In the genomic region with DNA sequence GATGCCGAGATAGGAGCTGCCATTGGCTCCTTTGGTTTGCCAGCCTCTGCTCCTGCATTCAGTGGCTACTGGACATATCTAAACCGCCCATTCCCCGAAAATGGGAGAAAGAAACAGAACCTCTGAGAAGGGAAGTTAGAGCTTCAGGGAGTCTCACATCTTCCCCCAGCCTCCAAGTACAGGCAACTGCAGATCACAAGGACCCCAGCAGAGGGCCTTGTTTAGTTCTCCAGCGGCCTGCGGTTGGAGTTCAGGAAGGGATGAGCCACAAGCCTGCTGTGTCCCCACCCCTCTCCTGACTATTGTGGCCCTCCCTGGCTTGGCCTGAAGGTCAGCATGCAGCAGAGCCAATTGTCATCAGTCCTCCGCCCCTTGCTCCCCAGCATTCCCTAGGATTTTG, we compare ENCODE assay signal across 8 mouse cellular contexts. TPM values are rescaled to one million over a fixed set of nuclear protein-coding genes. Genes with fewer than 3 reads are reported as not detected.
DNase-seq lines count a peak whose midpoint lies in the region; ATAC-seq and TF ChIP-seq lines count a peak whose summit lies in the region.

No protein-coding gene starts in this region.

- H3K4me1 ChIP-seq in forebrain, embryonic 10.5 days: peaks cover 39% of the 10 kb centered on the region
- peaks cover 12 to 15% of the 10 kb centered on the region in 2 experiments for H3K4me1 ChIP-seq in heart, embryonic 14.5 days (ENCODE audit: control insufficient read depth in 2 of 2, insufficient read depth in 2 of 2, low read length in 2 of 2)
- H3K4me1 ChIP-seq in kidney, postnatal 0 days (replicated peaks; ENCODE audit: insufficient read depth, low read length): peaks cover 5% of the 10 kb centered on the region; the same call in 1 of the 2 replicates
- peaks cover 33% of the 10 kb centered on the region for H3K4me1 ChIP-seq in midbrain, embryonic 16.5 days (ENCODE audit: control insufficient read depth, insufficient read depth, low read length)
- peaks cover 5% of the 10 kb centered on the region; the same call in 1 of the 2 replicates for H3K4me1 ChIP-seq in stomach, embryonic 15.5 days

- TF ChIP-seq CTCF in brain, embryonic 14.5 days (IDR thresholded peaks at IDR 0.05; ENCODE audit: borderline replicate concordance, extremely low read depth, insufficient read depth, insufficient read length): peak; percentile 80
- peak; percentile 71 for TF ChIP-seq CTCF in kidney, postnatal 0 days (IDR thresholded peaks at IDR 0.05; ENCODE audit: low read depth)

- no peak for TF ChIP-seq POLR2A in brain, embryonic 14.5 days (IDR thresholded peaks at IDR 0.05; ENCODE audit: borderline replicate concordance, extremely low read depth, insufficient read depth, insufficient read length, poor library complexity, severe bottlenecking)

- peaks cover 50% of the 10 kb centered on the region for H3K27me3 ChIP-seq in forebrain, embryonic 10.5 days (ENCODE audit: poor library complexity, severe bottlenecking)
- H3K27me3 ChIP-seq in heart, embryonic 14.5 days (ENCODE audit: control insufficient read depth, insufficient read depth, low read length): no peaks in the 10 kb centered on the region; the same call in 1 of the 2 replicates
- no peaks in the 10 kb centered on the region for H3K27me3 ChIP-seq in kidney, postnatal 0 days (ENCODE audit: insufficient read depth, low read length)
- H3K27me3 ChIP-seq in midbrain, embryonic 16.5 days (ENCODE audit: control insufficient read depth, insufficient read depth, low read depth, low read length): 0 out of 2 replicates have a peak, but pooled peaks cover 3% of the 10 kb centered on the region
- 0 out of 2 replicates have a peak, but pooled peaks cover 4% of the 10 kb centered on the region for H3K27me3 ChIP-seq in stomach, embryonic 15.5 days (replicated peaks)

- DNase-seq in brain, embryonic 14.5 days (ENCODE audit: low read depth): peak; percentile 81
- peak; percentile 69 for DNase-seq in forebrain, embryonic 10.5 days (ENCODE audit: extremely low spot score, low spot score)
- DNase-seq in kidney, postnatal 0 days (ENCODE audit: low spot score): peak; percentile 85
- DNase-seq in liver: peak; percentile 44

- H3K4me3 ChIP-seq in forebrain, embryonic 10.5 days: peak overlapping the region; percentile 81
- H3K4me3 ChIP-seq in heart, embryonic 14.5 days (ENCODE audit: control insufficient read depth in 1 of 2, insufficient read depth in 1 of 2, low read depth in 1 of 2, low read length in 2 of 2): peak overlapping the region; percentile 63 to 79
- peak overlapping the region; percentile 79 for H3K4me3 ChIP-seq in kidney, postnatal 0 days (replicated peaks; ENCODE audit: low read depth, low read length)
- H3K4me3 ChIP-seq in midbrain, embryonic 16.5 days (ENCODE audit: low read depth, low read length): peak overlapping the region; percentile 91
- H3K4me3 ChIP-seq in stomach, embryonic 15.5 days (replicated peaks): peak overlapping the region; percentile 75

- H3K27ac ChIP-seq in forebrain, embryonic 10.5 days: 0 out of 2 replicates have a peak overlapping the region, but pooled peaks have one; percentile 89
- H3K27ac ChIP-seq in heart, embryonic 14.5 days (replicated peaks in 1 of 2; ENCODE audit: control insufficient read depth in 1 of 2, insufficient read depth in 1 of 2, low read depth in 2 of 2, low read length in 2 of 2): 0 out of 4 replicates have a peak overlapping the region, but pooled peaks of 1 of the 2 experiments have one; percentile 56
- H3K27ac ChIP-seq in kidney, postnatal 0 days: 0 out of 2 replicates have a peak overlapping the region, but pooled peaks have one; percentile 78
- peak overlapping the region; percentile 93 for H3K27ac ChIP-seq in midbrain, embryonic 16.5 days (ENCODE audit: low read length)
- no peak overlapping the region for H3K27ac ChIP-seq in stomach, embryonic 15.5 days

- no peaks in the 10 kb centered on the region for H3K9me3 ChIP-seq in forebrain, embryonic 10.5 days
- no peaks in the 10 kb centered on the region for H3K9me3 ChIP-seq in heart, embryonic 14.5 days (ENCODE audit: control insufficient read depth, low read length)
- no peaks in the 10 kb centered on the region for H3K9me3 ChIP-seq in kidney, postnatal 0 days (replicated peaks; ENCODE audit: low read length)
- no peaks in the 10 kb centered on the region for H3K9me3 ChIP-seq in midbrain, embryonic 16.5 days (replicated peaks; ENCODE audit: control insufficient read depth, low read length, poor library complexity, severe bottlenecking)
- no peaks in the 10 kb centered on the region for H3K9me3 ChIP-seq in stomach, embryonic 15.5 days

- no peaks in the 10 kb centered on the region for H3K36me3 ChIP-seq in forebrain, embryonic 10.5 days (replicated peaks)
- H3K36me3 ChIP-seq in heart, embryonic 14.5 days (ENCODE audit: control insufficient read depth, insufficient read depth, low read length): no peaks in the 10 kb centered on the region
- no peaks in the 10 kb centered on the region for H3K36me3 ChIP-seq in kidney, postnatal 0 days (ENCODE audit: insufficient read depth, low read length)
- no peaks in the 10 kb centered on the region for H3K36me3 ChIP-seq in midbrain, embryonic 16.5 days (ENCODE audit: control insufficient read depth, insufficient read depth, low read length)
- no peaks in the 10 kb centered on the region for H3K36me3 ChIP-seq in stomach, embryonic 15.5 days

- peak; percentile 13 for ATAC-seq in CD4-positive, CD25-positive, alpha-beta regulatory T cell, adult 4 months
- ATAC-seq in heart, embryonic 14.5 days (ENCODE audit: insufficient number of reproducible peaks, insufficient read depth, low FRiP score, low read depth): no peak
- no peak for ATAC-seq in kidney, postnatal 0 days (replicated peaks; ENCODE audit: low FRiP score, low read depth)
- ATAC-seq in midbrain, embryonic 16.5 days: peak; percentile 21
- no peak for ATAC-seq in stomach, embryonic 15.5 days (ENCODE audit: insufficient read depth, low FRiP score, low read depth)

- H3K4me2 ChIP-seq in heart, embryonic 14.5 days (ENCODE audit: low read length): peak overlapping the region; percentile 76
- H3K4me2 ChIP-seq in kidney, postnatal 0 days (ENCODE audit: low read length): peak overlapping the region; percentile 96
- peak overlapping the region; percentile 81 for H3K4me2 ChIP-seq in midbrain, embryonic 16.5 days (ENCODE audit: low read length)
- peak overlapping the region; percentile 97 for H3K4me2 ChIP-seq in stomach, embryonic 15.5 days

- peak overlapping the region; percentile 80; the same call in 1 of the 2 replicates for H3K9ac ChIP-seq in heart, embryonic 14.5 days (ENCODE audit: low read length)
- H3K9ac ChIP-seq in kidney, postnatal 0 days (ENCODE audit: low read depth, low read length): 0 out of 2 replicates have a peak overlapping the region, but pooled peaks have one; percentile 78
- H3K9ac ChIP-seq in midbrain, embryonic 16.5 days (ENCODE audit: low read depth, low read length): peak overlapping the region; percentile 98; the same call in 1 of the 2 replicates
- no peak overlapping the region for H3K9ac ChIP-seq in stomach, embryonic 15.5 days

- WGBS in forebrain, embryonic 10.5 days: 9% methylated on average over 6 of the region's 6 CpGs
- 19% methylated on average over 6 of the region's 6 CpGs for WGBS in heart, embryonic 14.5 days
- WGBS in kidney, postnatal 0 days: 20% methylated on average over 6 of the region's 6 CpGs
- 12% methylated on average over 6 of the region's 6 CpGs for whole genome bisulfite sequencing in midbrain, embryonic 16.5 days
- 16% methylated on average over 6 of the region's 6 CpGs for WGBS in stomach, embryonic 15.5 days

RNA-seq across cellular contexts. Expression of gene Slco3a1, which starts 0.8 kb away (rescaled TPM):
- 10 to 100 TPM; 16.7 to 18.0 TPM for polyA plus RNA-seq in CD4-positive, CD25-positive, alpha-beta regulatory T cell, adult 4 months (2017; shearing (Covaris generic))
- 21.4 and 21.6 TPM in 2 replicates for polyA plus RNA-seq in brain, embryonic 14.5 days (2012; rRNA removed)
- 4.9 and 5.2 TPM in 2 replicates for polyA plus RNA-seq in forebrain, embryonic 10.5 days (2016; fragmentation: Nextera tagmentation; extraction: Ambion mirVana)
- polyA plus RNA-seq in heart, embryonic 14.5 days (2014; fragmentation: Nextera tagmentation; extraction: Ambion mirVana): 15.8 and 16.0 TPM in 2 replicates
- polyA plus RNA-seq in kidney, postnatal 0 days (2015; fragmentation: Nextera tagmentation; extraction: Ambion mirVana): 19.4 and 19.8 TPM in 2 replicates
- 26.3 and 27.2 TPM in 2 replicates for polyA plus RNA-seq in midbrain, embryonic 16.5 days (2015; fragmentation: Nextera tagmentation; extraction: Ambion mirVana)
- 11.4 and 12.3 TPM in 2 replicates for polyA plus RNA-seq in stomach, embryonic 15.5 days (2015; fragmentation: Nextera tagmentation; extraction: Ambion mirVana)

Comparison
In these comparisons a context has a peak if more than half of its experiments do, and no peak if none do; other contexts are left out.
1. ATAC-seq: peak in CD4-positive, CD25-positive, alpha-beta regulatory T cell, adult 4 months (single experiment) and midbrain, embryonic 16.5 days (single experiment); none in heart, embryonic 14.5 days (single experiment), kidney, postnatal 0 days (single experiment) and stomach, embryonic 15.5 days (single experiment).
2. Peak in every context shown above with its lines, with median percentiles within 50 percentile points of each other: DNase-seq, H3K4me3 ChIP-seq and H3K4me2 ChIP-seq.